Mouse (Mus musculus) midbrain, embryonic 14.5 days (tissue): Measurements from ENCODE around the gene Cish. TPM values are rescaled to one million over a fixed set of nuclear protein-coding genes. Genes with fewer than 3 reads are reported as not detected.

Source experiments
- ATAC-seq: fragments of 200-750 bp; cut with Nextera tagmentation; 2 replicates; pipeline ENCODE4 v1.8.0; 2017; ENCODE audit warnings: moderate number of reproducible peaks, moderate library complexity; ENCODE audit not compliant: low FRiP score, low TSS enrichment
- DNase-seq: peaks from one replicate; pipeline ENCODE4 v3.0.0-alpha.2; 2015
- H3K27ac ChIP-seq: fragments of 300-500 bp; sonication (generic); replicated peaks from 2 replicates; pipeline ENCODE4 v1.5.1; 2014; ENCODE audit warnings: mild to moderate bottlenecking, low read depth, low read length, moderate library complexity
- H3K27me3 ChIP-seq: fragments of 300-500 bp; sonication (generic); 2 replicates; pipeline ENCODE4 v1.6.1; 2014; ENCODE audit warnings: low read length, control low read depth, mixed read lengths; ENCODE audit not compliant: control insufficient read depth, insufficient read depth
- H3K36me3 ChIP-seq: fragments of 300-500 bp; sonication (generic); 2 replicates; pipeline ENCODE4 v1.6.1; 2014; ENCODE audit warnings: low read length, control low read depth; ENCODE audit not compliant: control insufficient read depth, insufficient read depth
- H3K4me1 ChIP-seq: fragments of 300-500 bp; sonication (generic); 2 replicates; pipeline ENCODE4 v1.6.1; 2014; ENCODE audit warnings: mild to moderate bottlenecking, antibody characterized with exemption, low read length, control low read depth; ENCODE audit not compliant: control insufficient read depth, insufficient read depth
- H3K4me2 ChIP-seq: fragments of 300-500 bp; sonication (generic); 2 replicates; pipeline ENCODE4 v1.6.1; 2014; ENCODE audit warnings: mild to moderate bottlenecking, low read length, moderate library complexity
- H3K4me3 ChIP-seq: fragments of 300-500 bp; sonication (generic); replicated peaks from 2 replicates; pipeline ENCODE4 v1.5.1; 2014; ENCODE audit warnings: low read depth, low read length
- H3K9ac ChIP-seq: fragments of 300-500 bp; sonication (generic); replicated peaks from 2 replicates; pipeline ENCODE4 v1.6.1; 2014; ENCODE audit warnings: mild to moderate bottlenecking, low read length, moderate library complexity
- H3K9me3 ChIP-seq: fragments of 300-500 bp; sonication (generic); 2 replicates; pipeline ENCODE4 v1.6.1; 2016; ENCODE audit warnings: low read length, control low read depth, mixed read lengths; ENCODE audit not compliant: control insufficient read depth
- WGBS: fragments of 180-500 bp; shearing (Covaris S2); extraction: QIAGEN DNeasy Blood & Tissue Kit; methylation state at CpG from one replicate; pipeline ENCODE4 v1.1.7; 2014; 5-methylcytosine and 5-hydroxymethylcytosine counted together
- polyA plus RNA-seq: library from polyadenylated mRNA; unstranded; fragments of >200 nt; fragmentation: Nextera tagmentation; extraction: Ambion mirVana; gene quantifications from 2 replicates; pipeline ENCODE4 v1.2.1, GENCODE M21; 2014

Cish gene
- polyA plus RNA-seq, 1 experiment from 2014 or later: 5.5 TPM

GRCm38 (mm10) chr9:107260429-107260828 lies 35.4 kb upstream of the Cish start:
- no peak for ATAC-seq
- H3K4me3 ChIP-seq: no peak overlapping the region

GRCm38 (mm10) chr9:107260836-107261235 lies 35.0 kb upstream of the Cish start:
- Histone ChIP-seq H3K4me3 (no peak overlapping the region), H3K27me3 (no peaks in the 10 kb centered on the region), H3K4me1 (peaks cover under 1% of the 10 kb centered on the region; the same call in 1 of the 2 replicates), H3K36me3 (no peaks in the 10 kb centered on the region), H3K27ac (no peak overlapping the region), H3K4me2 (no peak overlapping the region), H3K9me3 (no peaks in the 10 kb centered on the region), H3K9ac (peak overlapping the region; percentile 21; the same call in 1 of the 2 replicates)
- ATAC-seq (no peak), DNase-seq (no peak)
- 62% methylated on average over 8 of the region's 8 CpGs for whole genome bisulfite sequencing

More at GRCm38 (mm10) chr9:107260429-107260828, 35.4 kb upstream of the Cish start:
- no peak overlapping the region for H3K27ac ChIP-seq
- H3K9me3 ChIP-seq: no peaks in the 10 kb centered on the region
- no peak overlapping the region for H3K4me2 ChIP-seq
- WGBS: 78% methylated on average over 2 of the region's 2 CpGs
- no peaks in the 10 kb centered on the region for H3K36me3 ChIP-seq
- H3K4me1 ChIP-seq: peaks cover 5% of the 10 kb centered on the region
- H3K27me3 ChIP-seq: no peaks in the 10 kb centered on the region
- no peak for DNase-seq
- H3K9ac ChIP-seq: no peak overlapping the region; the same call in 1 of the 2 replicates

DNA sequence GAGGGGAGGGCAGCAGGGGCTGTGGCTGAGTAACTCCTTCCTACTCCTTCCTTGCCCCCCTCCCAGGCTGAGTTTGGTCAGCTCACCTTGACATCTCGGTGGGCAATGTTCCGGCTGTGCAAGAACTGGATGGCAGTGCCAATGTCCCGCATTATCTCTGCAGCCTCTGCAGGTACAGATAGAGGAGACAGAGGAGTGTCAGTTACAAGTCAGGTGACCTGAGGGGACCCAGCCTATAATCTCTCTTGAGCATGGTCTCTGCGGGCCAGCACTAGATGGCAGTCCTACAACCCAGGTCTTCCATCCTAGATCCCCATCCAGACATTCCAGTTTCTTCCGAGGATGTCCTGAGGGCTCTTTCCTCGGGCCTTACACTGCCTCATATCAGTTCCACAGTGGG lies 34.0 kb upstream of the Cish start:
- H3K27me3 ChIP-seq: no peaks in the 10 kb centered on the region
- H3K4me1 ChIP-seq: no peaks in the 10 kb centered on the region
- H3K4me3 ChIP-seq: no peak overlapping the region
- H3K4me2 ChIP-seq: no peak overlapping the region
- H3K9ac ChIP-seq: no peak overlapping the region
- ATAC-seq (no peak), DNase-seq (no peak)
- 82% methylated on average over 6 of the region's 6 CpGs for WGBS
- no peak overlapping the region for H3K27ac ChIP-seq
- H3K9me3 ChIP-seq: no peaks in the 10 kb centered on the region
- H3K36me3 ChIP-seq: no peaks in the 10 kb centered on the region

GRCm38 (mm10) chr9:107262375-107262774 lies 33.5 kb upstream of the Cish start:
- 69% methylated on average over 7 of the region's 7 CpGs for WGBS
- ATAC-seq (no peak), DNase-seq (no peak)
- H3K4me1 ChIP-seq: no peaks in the 10 kb centered on the region
- H3K27me3 ChIP-seq: no peaks in the 10 kb centered on the region
- H3K27ac ChIP-seq: no peak overlapping the region
- H3K4me3 ChIP-seq: no peak overlapping the region
- H3K9me3 ChIP-seq: no peaks in the 10 kb centered on the region
- no peak overlapping the region for H3K9ac ChIP-seq
- H3K36me3 ChIP-seq: no peaks in the 10 kb centered on the region
- H3K4me2 ChIP-seq: no peak overlapping the region

DNA sequence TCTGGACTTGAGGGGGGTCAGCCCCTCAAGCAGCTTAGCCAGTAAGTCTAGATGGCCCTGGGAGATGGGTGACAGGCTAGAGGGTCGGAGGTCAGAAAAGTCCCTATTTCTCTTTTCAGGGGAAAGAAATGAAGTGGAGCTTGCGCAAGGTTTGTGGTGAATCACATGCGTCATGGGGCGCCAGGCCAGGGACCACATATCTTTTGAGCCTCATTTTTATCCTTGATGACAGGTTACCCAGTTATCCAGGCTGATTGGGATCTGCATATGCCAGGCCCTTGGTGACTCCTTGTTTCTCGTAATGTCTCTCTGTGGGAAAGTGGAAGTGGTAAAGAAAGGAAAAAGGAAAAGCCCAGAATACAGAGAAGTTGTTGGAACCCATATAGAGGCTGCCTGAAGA lies 31.9 kb upstream of the Cish start:
- WGBS: 90% methylated on average over 5 of the region's 5 CpGs
- Histone ChIP-seq H3K9ac (no peak overlapping the region), H3K9me3 (no peaks in the 10 kb centered on the region), H3K36me3 (no peaks in the 10 kb centered on the region), H3K4me3 (no peak overlapping the region), H3K4me1 (no peaks in the 10 kb centered on the region), H3K27ac (no peak overlapping the region), H3K27me3 (no peaks in the 10 kb centered on the region), H3K4me2 (no peak overlapping the region)
- DNase-seq (no peak), ATAC-seq (no peak)

DNA sequence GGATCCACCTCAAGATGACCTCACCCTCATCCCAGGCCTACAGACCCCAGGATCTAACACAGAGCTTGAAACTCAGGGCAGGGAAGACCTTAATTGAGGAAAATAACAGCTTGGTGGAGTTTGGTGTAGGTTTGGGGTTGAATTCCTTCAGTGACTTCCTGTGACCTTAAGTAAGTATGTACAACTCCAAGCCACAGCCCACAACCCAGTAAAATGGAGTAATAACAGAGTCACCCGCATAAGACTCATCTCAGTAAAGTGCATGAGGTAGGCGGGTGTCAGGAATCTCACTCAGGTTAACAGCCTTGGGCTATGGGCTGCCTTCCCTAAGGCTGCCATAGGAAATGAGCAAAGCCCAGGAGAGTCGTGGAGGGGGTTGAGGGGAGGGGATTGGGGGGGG lies 31.1 kb upstream of the Cish start:
- Histone ChIP-seq H3K9ac (no peak overlapping the region), H3K27me3 (no peaks in the 10 kb centered on the region), H3K27ac (no peak overlapping the region), H3K36me3 (no peaks in the 10 kb centered on the region), H3K4me1 (no peaks in the 10 kb centered on the region), H3K9me3 (no peaks in the 10 kb centered on the region), H3K4me3 (no peak overlapping the region), H3K4me2 (no peak overlapping the region)
- 72% methylated on average over 3 of the region's 3 CpGs for WGBS
- no peak for DNase-seq
- no peak for ATAC-seq

DNA sequence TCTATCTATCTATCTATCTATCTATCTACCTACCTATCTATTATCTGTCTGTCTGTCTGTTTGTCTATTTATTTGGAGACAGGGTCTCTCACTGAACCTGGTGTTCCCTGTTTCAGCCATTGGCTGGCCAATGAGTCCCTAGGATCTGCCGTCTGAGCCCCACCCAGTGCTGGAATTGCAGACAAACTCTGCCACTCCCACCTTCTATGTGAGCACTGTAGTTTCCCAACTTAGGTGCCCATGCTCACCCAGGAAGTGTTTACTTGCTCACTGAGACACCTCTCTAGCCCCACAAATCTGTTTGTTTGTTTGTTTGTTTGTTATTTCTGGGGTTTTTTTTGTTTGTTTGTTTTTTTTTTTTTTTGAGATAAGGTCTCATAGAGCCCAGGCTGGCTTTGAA lies 28.8 kb upstream of the Cish start:
- WGBS: 84% methylated on average over 1 of the region's 1 CpGs
- Histone ChIP-seq H3K4me1 (no peaks in the 10 kb centered on the region), H3K36me3 (no peaks in the 10 kb centered on the region)

DNA sequence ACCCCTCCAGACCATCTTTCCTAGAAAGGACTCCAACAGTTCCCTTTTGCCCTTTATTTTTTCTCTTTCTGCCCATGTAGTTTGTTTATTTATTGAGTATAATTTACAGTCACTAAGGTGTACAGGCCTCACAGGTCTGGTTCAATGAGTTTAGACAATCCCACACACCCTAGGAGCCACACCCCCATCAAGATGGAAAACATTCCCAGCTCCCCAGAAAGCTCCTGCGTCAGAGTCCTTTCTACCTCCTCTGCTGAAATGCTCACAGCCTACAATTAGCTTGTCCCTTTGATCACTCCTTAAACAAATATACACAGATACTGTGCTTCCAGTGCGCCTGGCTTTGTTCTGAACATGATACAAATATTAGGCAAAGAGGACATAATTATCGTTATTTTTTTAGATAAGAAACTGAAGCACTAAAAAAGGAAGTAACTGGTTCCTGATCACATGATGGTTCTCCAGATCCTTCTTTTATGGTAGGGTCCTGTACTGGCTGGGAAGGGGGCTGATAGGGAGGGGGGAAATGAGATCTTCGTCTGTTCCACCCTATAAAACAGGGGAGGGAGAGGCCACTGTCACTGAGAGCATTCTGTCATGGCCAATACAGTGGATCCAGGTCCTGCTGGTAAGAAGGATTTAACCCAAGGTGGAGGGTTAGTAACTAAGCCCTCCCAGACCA lies 28.0 kb upstream of the Cish start:
- Histone ChIP-seq H3K4me3 (no peak overlapping the region), H3K27me3 (no peaks in the 10 kb centered on the region), H3K36me3 (no peaks in the 10 kb centered on the region), H3K4me1 (no peaks in the 10 kb centered on the region), H3K9ac (no peak overlapping the region), H3K4me2 (no peak overlapping the region), H3K9me3 (no peaks in the 10 kb centered on the region), H3K27ac (no peak overlapping the region)
- ATAC-seq: no peak
- DNase-seq: no peak
- 69% methylated on average over 4 of the region's 4 CpGs for WGBS

More for the DNA sequence above, 28.8 kb upstream of the Cish start:
- no peak overlapping the region for H3K4me2 ChIP-seq
- no peak for DNase-seq
- H3K9ac ChIP-seq: no peak overlapping the region
- no peaks in the 10 kb centered on the region for H3K9me3 ChIP-seq
- no peak overlapping the region for H3K4me3 ChIP-seq
- no peak overlapping the region for H3K27ac ChIP-seq
- ATAC-seq: no peak
- H3K27me3 ChIP-seq: no peaks in the 10 kb centered on the region

DNA sequence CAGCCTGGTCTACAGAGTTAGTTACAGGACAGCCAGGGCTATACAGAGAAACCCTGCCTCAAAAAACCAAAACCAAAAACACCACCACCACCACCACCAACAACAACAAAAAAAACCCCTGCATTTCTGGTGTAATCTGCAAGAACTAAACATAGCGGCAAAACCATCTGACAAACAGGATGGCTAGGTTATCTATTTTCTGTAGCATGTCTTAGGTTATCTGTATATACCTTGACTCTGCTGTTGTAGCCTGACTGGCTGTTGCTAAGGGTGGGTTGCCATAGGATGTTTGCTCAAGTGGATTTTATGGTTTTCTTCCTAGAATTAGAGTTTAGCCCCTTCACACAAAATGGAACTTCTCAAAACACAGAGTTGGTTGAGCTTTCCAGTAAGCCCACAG lies 26.1 kb upstream of the Cish start:
- Histone ChIP-seq H3K4me2 (no peak overlapping the region), H3K9ac (no peak overlapping the region), H3K27ac (no peak overlapping the region), H3K9me3 (no peaks in the 10 kb centered on the region), H3K27me3 (no peaks in the 10 kb centered on the region), H3K36me3 (no peaks in the 10 kb centered on the region), H3K4me3 (no peak overlapping the region), H3K4me1 (no peaks in the 10 kb centered on the region)
- DNase-seq (no peak), ATAC-seq (no peak)
- WGBS: 96% methylated on average over 1 of the region's 1 CpGs
